Mouse (Mus musculus) forebrain, embryonic 13.5 days (tissue): ENCODE measurements around the gene Dkk2. TPM values are rescaled to one million over a fixed set of nuclear protein-coding genes. Genes with fewer than 3 reads are reported as not detected.

Experiments
- ATAC-seq: fragments of 200-750 bp; cut with Nextera tagmentation; 2 replicates; pipeline ENCODE4 v1.8.0; 2017
- H3K27ac ChIP-seq: fragments of 300-500 bp; sonication (generic); 2 replicates; pipeline ENCODE4 v1.5.1; 2015; ENCODE audit warnings: inconsistent platforms, mild to moderate bottlenecking, moderate library complexity
- H3K27me3 ChIP-seq: fragments of 300-500 bp; sonication (generic); 2 replicates; pipeline ENCODE4 v1.6.1; 2015; ENCODE audit warnings: mild to moderate bottlenecking, inconsistent platforms
- H3K36me3 ChIP-seq: fragments of 300-500 bp; sonication (generic); 2 replicates; pipeline ENCODE4 v1.6.1; 2015; ENCODE audit warnings: mild to moderate bottlenecking, inconsistent platforms; ENCODE audit not compliant: poor library complexity, severe bottlenecking
- H3K4me1 ChIP-seq: fragments of 300-500 bp; sonication (generic); 2 replicates; pipeline ENCODE4 v1.6.1; 2015; ENCODE audit warnings: inconsistent platforms
- H3K4me2 ChIP-seq: fragments of 300-500 bp; sonication (generic); 2 replicates; pipeline ENCODE4 v1.6.1; 2015; ENCODE audit warnings: inconsistent platforms, mild to moderate bottlenecking, moderate library complexity
- H3K4me3 ChIP-seq: fragments of 300-500 bp; sonication (generic); 2 replicates; pipeline ENCODE4 v1.5.1; 2015; ENCODE audit warnings: mild to moderate bottlenecking, inconsistent platforms
- H3K9ac ChIP-seq: fragments of 300-500 bp; sonication (generic); 2 replicates; pipeline ENCODE4 v1.6.1; 2015; ENCODE audit warnings: mild to moderate bottlenecking, inconsistent platforms
- H3K9me3 ChIP-seq: fragments of 300-500 bp; sonication (generic); replicated peaks from 2 replicates; pipeline ENCODE4 v1.6.1; 2016; ENCODE audit warnings: inconsistent platforms
- WGBS: fragments of 180-500 bp; shearing (Covaris S2); methylation state at CpG from one replicate; pipeline ENCODE4 v1.1.7; 2015; 5-methylcytosine and 5-hydroxymethylcytosine counted together
- polyA plus RNA-seq: library from polyadenylated mRNA; unstranded; fragments of >200 nt; fragmentation: Nextera tagmentation; extraction: Ambion mirVana; gene quantifications from 2 replicates; pipeline ENCODE4 v1.2.1, GENCODE M21; 2015

Gene Dkk2
- polyA plus RNA-seq, 1 experiment from 2014 or later: 1.9 TPM

GRCm38 (mm10) chr3:132207469-132207868, 122.4 kb downstream of the Dkk2 start:
- Histone ChIP-seq H3K9ac (no peak overlapping the region), H3K4me1 (no peaks in the 10 kb centered on the region), H3K4me2 (no peak overlapping the region), H3K36me3 (no peaks in the 10 kb centered on the region), H3K9me3 (no peaks in the 10 kb centered on the region), H3K27ac (no peak overlapping the region), H3K4me3 (no peak overlapping the region), H3K27me3 (no peaks in the 10 kb centered on the region)
- WGBS: 29% methylated on average over 11 of the region's 11 CpGs
- ATAC-seq: peak; percentile 81

DNA sequence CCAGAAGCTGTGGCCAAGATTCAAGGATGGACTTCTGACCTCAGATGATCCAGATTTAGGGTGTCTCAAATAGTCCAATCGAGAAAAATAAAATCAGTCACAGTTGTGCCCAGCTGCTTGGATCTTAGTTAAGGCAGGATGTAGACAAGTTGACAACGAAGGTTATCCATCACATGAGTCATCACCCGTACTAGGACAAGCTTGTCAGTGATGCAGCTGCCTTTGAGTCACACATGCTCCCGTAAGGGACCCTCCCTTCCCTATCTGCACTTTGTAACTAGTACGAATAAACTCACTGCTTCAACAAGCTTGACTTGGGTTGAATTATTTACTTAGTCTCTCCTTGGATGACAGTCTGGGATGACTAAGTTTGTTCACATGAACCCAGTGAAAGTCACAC, 126.2 kb downstream of the Dkk2 start:
- Histone ChIP-seq H3K4me1 (no peaks in the 10 kb centered on the region), H3K36me3 (no peaks in the 10 kb centered on the region), H3K4me2 (no peak overlapping the region), H3K4me3 (no peak overlapping the region), H3K9ac (no peak overlapping the region), H3K27me3 (no peaks in the 10 kb centered on the region), H3K9me3 (no peaks in the 10 kb centered on the region), H3K27ac (no peak overlapping the region)
- 89% methylated on average over 5 of the region's 5 CpGs for WGBS
- ATAC-seq: no peak

DNA sequence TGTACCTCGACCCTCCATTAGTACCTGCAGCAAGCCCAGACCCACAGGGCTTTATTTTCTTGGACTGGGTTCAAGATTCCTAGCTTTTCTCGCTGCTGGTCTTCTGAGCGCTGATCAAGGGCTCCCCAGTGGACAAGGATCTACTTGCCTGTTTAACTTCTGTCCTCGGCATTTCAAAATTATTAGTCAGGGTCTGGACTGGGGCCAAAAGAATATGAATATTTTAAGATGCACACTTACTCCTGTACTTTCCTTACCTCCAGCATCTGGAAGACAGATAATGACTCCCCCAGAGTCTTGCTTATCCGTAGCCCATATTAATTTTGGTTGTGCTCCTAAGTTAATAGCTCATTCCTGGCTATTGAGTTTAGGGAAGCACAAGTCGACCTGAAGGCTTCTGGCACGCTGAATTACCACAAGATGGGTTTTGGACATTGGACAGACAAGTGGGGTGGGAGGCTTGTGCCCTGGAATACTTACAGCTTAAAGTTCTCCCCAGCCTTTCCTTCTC, 134.9 kb downstream of the Dkk2 start:
- no peak overlapping the region for H3K4me2 ChIP-seq
- H3K27ac ChIP-seq: no peak overlapping the region
- H3K4me1 ChIP-seq: no peaks in the 10 kb centered on the region
- no peaks in the 10 kb centered on the region for H3K36me3 ChIP-seq
- 85% methylated on average over 7 of the region's 7 CpGs for WGBS
- H3K4me3 ChIP-seq: no peak overlapping the region
- no peaks in the 10 kb centered on the region for H3K9me3 ChIP-seq
- no peak overlapping the region for H3K9ac ChIP-seq
- no peaks in the 10 kb centered on the region for H3K27me3 ChIP-seq
- no peak for ATAC-seq

DNA sequence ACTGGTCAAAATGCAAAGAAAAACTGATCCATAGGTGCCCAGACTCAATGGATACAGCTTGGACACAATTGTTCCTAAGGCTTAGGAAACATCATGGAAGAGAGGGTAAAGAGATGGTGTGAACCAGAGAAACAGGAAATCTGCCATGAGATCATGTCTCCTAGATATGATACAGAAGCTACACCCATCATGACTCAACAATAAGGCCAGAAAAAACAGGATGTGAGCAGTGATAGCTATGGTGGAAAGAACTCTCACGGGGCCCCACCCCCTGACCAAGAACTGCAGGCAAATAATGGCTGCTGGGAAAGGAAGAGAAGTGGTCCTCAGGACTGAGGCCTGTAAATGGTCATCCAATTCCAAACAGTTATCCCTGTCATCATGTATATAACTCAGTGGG, 142.5 kb downstream of the Dkk2 start:
- 81% methylated on average over 1 of the region's 1 CpGs for WGBS
- Histone ChIP-seq H3K27ac (no peak overlapping the region), H3K9ac (no peak overlapping the region), H3K4me3 (no peak overlapping the region), H3K4me1 (no peaks in the 10 kb centered on the region), H3K27me3 (no peaks in the 10 kb centered on the region), H3K9me3 (no peaks in the 10 kb centered on the region), H3K36me3 (no peaks in the 10 kb centered on the region), H3K4me2 (no peak overlapping the region)
- ATAC-seq: no peak
